Mouse (Mus musculus): ENCODE measurements at regions not wholly inside any gene's neighbourhood (a gene's known extent, or its start where the extent isn't known, plus 50 kb on each side); places are given as distances from the start of the nearest gene placed in this dataset.
A peak's percentile ranks its signal among the peaks of the same experiment; 100 is the strongest.

- no peak for DNase-seq
These were observed 61.6 kb downstream of the Gm10295 start for GRCm38 (mm10) chr7:71289702-71290101.

- DNase-seq: no peak
These were observed 62.0 kb downstream of the Gm10295 start for GRCm38 (mm10) chr7:71289266-71289665.

DNA sequence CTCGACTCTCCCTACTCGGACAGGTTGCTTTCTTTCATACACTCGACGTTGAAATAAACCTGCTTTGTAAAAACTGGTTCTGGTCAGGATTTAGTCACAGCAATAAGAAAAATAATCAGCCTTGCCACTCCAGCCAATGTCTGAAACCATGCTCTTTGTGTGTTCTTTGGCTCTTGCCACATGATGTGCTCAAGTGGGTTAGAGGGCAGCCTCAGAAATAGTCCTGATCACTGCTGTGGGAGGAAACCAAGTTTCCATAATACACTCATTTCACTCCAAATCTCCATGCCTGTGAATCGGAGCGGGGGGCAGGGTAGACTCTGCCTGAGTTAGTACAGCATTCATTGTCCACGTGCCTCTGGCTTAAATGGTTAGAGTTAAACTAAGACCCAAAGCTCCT is 63.8 kb downstream of the Gm10295 start:
- DNase-seq: no peak

GRCm38 (mm10) chr7:71284246-71284645 is 67.0 kb downstream of the Gm10295 start:
- DNase-seq: no peak

DNA sequence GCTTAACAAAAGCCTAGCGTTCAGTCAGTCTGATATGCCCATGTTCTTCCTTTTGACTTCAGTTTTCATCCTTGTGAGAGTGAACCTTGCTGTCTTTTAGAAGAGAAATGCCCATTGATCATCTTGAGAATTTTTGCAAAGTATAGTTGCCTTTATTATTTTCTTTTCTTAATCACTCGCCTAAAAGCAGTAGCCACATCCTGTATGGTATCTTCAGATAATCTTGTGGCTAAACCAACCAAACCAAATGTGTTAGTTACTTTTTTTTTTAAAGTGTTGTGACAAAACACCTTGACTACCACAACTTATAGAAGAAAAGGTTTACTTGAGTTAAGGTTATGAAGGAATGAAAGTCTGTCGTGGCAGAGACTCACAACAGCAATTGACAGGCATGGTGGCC is 67.9 kb downstream of the Gm10295 start:
- DNase-seq: no peak

GRCm38 (mm10) chr7:71266101-71266500 is 85.2 kb downstream of the Gm10295 start:
- DNase-seq: peak; percentile 22

GRCm38 (mm10) chr7:71264115-71264514 is 87.2 kb downstream of the Gm10295 start:
- DNase-seq: no peak

DNA sequence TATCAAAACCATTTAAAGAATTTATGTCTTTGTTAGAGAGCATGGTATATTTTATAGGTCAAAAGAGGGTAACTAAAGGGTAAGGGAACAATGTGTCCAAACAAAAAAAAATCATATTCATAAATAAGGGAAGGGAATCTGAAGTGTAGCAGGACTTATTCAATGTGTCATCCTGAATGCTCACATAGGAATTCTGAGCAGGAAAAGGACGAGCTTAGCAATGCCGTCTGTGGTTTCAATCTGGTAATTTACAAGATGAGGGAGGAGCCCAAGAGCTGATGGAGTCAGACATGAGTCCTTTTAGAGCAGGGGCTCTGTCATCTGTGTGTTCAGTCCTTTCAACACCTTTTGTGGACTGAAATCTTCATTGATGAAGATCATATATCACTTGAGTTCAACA is 101.6 kb downstream of the Gm10295 start:
- DNase-seq: no peak

GRCm38 (mm10) chr7:71249216-71249615 is 102.1 kb downstream of the Gm10295 start:
- peak; percentile 14 for DNase-seq

DNA sequence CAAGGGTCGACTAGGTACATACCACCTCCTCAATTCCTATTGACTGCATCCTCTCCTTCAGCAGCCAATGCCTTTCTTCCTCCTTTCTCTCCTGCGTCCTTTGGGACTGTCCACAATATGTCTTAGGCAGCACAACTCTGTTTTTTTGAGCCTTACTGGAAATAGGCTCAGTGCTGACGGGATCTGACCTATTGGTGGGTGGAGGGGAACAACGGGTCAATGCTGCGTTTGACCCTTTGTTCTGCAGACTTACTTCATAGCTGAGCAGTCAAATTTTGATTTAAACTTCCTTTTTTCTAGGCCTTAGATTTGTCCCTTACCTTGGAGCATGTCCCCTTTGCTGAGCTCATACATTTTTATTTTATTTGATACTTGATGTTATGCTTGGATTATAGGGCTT is 103.4 kb downstream of the Gm10295 start:
- no peak for DNase-seq

- DNase-seq: no peak
These were observed 108.8 kb downstream of the Gm10295 start for GRCm38 (mm10) chr7:71242379-71242911.

DNA sequence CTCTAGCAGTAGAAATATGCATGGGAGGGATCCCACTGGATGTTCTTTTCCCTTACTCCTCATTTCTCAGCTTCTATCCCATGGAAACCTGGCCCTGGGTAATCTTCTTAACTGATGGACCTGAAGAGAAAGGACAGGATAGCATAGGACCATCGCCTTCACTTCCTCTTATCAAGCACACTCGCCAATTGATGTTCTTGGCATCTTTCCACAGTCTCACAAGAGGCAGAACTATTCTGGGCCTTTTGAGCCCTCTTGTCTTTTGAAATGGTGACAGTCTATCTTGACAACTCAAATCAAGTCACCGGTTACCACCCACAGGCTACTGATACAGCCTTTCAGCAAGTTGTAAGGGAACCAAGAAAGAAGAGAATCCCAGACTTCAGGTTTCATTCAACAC is 112.1 kb downstream of the Gm10295 start:
- no peak for DNase-seq

- DNase-seq: no peak
These were observed 115.0 kb downstream of the Gm10295 start for GRCm38 (mm10) chr7:71236334-71236733.

GRCm38 (mm10) chr7:71234176-71234769 is 117.0 kb downstream of the Gm10295 start:
- DNase-seq: no peak

GRCm38 (mm10) chr7:71232821-71233815 is 118.2 kb downstream of the Gm10295 start:
- no peak for DNase-seq

DNA sequence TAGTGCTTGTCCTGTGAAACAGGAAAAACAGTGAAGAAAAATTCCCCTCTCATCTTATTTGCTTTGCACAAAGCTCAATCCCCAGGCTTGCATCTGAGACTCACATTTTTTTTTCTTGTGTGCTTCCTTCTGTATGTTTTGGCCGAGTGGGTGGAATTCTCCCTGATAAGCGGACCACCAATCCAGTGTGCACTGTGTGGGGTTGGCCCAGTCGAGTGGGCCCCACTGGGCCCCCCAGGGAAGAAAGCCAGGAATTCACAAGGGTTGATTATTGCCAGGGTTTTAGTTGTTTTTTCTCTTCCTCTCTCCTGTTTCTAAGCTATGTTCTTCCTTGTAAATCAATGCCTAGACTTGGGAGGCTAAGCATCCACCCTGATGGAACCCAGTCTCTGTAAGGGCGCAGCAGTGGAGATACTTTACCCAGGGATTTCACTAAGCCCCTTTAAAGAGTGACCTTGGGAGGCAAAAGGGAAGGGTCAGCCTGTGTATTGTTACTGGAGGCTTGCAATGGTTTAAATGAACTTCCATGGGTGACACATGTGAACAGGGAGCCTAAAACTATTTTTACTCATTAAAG is 120.3 kb downstream of the Gm10295 start:
- DNase-seq: no peak

- DNase-seq: no peak
These were observed 122.1 kb downstream of the Gm10295 start for GRCm38 (mm10) chr7:71229183-71229582.

- DNase-seq: no peak
These were observed 126.9 kb downstream of the Gm10295 start for GRCm38 (mm10) chr7:71224320-71224865.

DNA sequence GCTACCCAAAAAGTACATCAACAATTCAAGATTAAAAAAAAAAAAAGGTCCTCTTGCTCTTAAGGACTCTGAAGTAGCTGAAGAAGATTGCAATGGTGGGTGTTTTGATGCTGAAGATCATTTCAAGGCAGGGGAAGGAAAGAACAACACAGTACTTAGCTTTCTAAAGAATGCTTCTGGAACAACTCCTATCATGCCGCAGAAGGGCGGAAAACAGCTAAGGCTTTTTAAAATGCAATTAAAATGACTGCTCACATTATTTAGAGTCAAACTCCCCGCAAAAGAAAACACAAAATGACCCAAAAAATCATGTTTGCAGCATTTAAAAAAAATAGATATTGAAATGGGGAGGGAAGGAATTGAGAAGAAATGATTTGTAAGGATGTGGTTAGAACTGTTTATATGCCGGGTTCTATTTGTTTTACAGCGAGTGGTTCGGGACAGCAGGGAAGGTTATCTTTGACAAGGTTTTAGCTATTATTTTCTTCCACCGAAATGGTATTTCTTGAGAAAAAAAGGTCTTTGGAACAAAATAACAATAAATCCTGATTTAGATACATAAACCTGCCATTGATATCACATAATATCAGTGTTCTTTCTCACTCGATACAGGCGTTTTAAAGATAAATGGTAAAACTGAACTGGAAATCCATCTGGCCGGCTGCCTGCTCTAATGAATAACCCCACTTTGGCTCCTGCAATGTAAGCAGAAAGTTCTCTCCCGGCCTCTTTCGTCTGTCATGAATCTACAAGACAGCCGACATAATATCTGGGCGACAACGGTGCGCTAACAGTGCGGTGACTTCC is 127.6 kb downstream of the Gm10295 start:
- peak; percentile 25 for DNase-seq

- no peak for DNase-seq
These were observed 133.9 kb downstream of the Gm10295 start for GRCm38 (mm10) chr7:71217344-71217743.

- DNase-seq: peak; percentile 60
These were observed 134.5 kb downstream of the Gm10295 start for GRCm38 (mm10) chr7:71216808-71217207.

All from adrenal gland, postnatal 14 days (tissue).